Mouse (Mus musculus) midbrain, embryonic 16.5 days (tissue): ENCODE data around the gene Myadml2. TPM values are rescaled to one million over a fixed set of nuclear protein-coding genes. Genes with fewer than 3 reads are reported as not detected.
A peak's percentile ranks its signal among the peaks of the same experiment; 100 is the strongest.

ENCODE experiments used
- ATAC-seq: fragments of 200-750 bp; cut with Nextera tagmentation; 2 replicates; pipeline ENCODE4 v1.8.0; 2017; ENCODE audit warnings: moderate TSS enrichment
- H3K27ac ChIP-seq: fragments of 300-500 bp; sonication (generic); 2 replicates; pipeline ENCODE4 v1.5.1; 2014; ENCODE audit warnings: mild to moderate bottlenecking, low read length, mixed read lengths
- H3K27me3 ChIP-seq: fragments of 300-500 bp; sonication (generic); 2 replicates; pipeline ENCODE4 v1.6.1; 2014; ENCODE audit warnings: low read depth, low read length, mixed read lengths; ENCODE audit not compliant: control insufficient read depth, insufficient read depth
- H3K36me3 ChIP-seq: fragments of 300-500 bp; sonication (generic); 2 replicates; pipeline ENCODE4 v1.6.1; 2014; ENCODE audit warnings: mild to moderate bottlenecking, low read length, moderate library complexity, mixed read lengths; ENCODE audit not compliant: control insufficient read depth, insufficient read depth
- H3K4me1 ChIP-seq: fragments of 300-500 bp; sonication (generic); 2 replicates; pipeline ENCODE4 v1.6.1; 2014; ENCODE audit warnings: mild to moderate bottlenecking, low read length, mixed read lengths; ENCODE audit not compliant: control insufficient read depth, insufficient read depth
- H3K4me2 ChIP-seq: fragments of 300-500 bp; sonication (generic); 2 replicates; pipeline ENCODE4 v1.6.1; 2014; ENCODE audit warnings: mild to moderate bottlenecking, low read length, mixed read lengths
- H3K4me3 ChIP-seq: fragments of 300-500 bp; sonication (generic); 2 replicates; pipeline ENCODE4 v1.5.1; 2014; ENCODE audit warnings: low read depth, mild to moderate bottlenecking, low read length, moderate library complexity, mixed read lengths
- H3K9ac ChIP-seq: fragments of 300-500 bp; sonication (generic); 2 replicates; pipeline ENCODE4 v1.6.1; 2014; ENCODE audit warnings: low read depth, low read length, mixed read lengths
- H3K9me3 ChIP-seq: fragments of 300-500 bp; sonication (generic); replicated peaks from 2 replicates; pipeline ENCODE4 v1.6.1; 2014; ENCODE audit warnings: mild to moderate bottlenecking, low read length, mixed read lengths; ENCODE audit not compliant: control insufficient read depth, poor library complexity, severe bottlenecking
- WGBS: fragments of 180-500 bp; shearing (Covaris S2); extraction: QIAGEN DNeasy Blood & Tissue Kit; methylation state at CpG from one replicate; pipeline ENCODE4 v1.1.7; 2014; 5-methylcytosine and 5-hydroxymethylcytosine counted together
- microRNA-seq: library from miRNA; unstranded; fragments of <30 nt; microRNA quantifications from one replicate; pipeline ENCODE4, GENCODE M21; 2017
- polyA plus RNA-seq: library from polyadenylated mRNA; unstranded; fragments of >200 nt; fragmentation: Nextera tagmentation; extraction: Ambion mirVana; gene quantifications from 2 replicates; pipeline ENCODE4 v1.2.1, GENCODE M21; 2015

Gene Myadml2
- polyA plus RNA-seq, 1 experiment from 2014 or later = 1.1 TPM

DNA sequence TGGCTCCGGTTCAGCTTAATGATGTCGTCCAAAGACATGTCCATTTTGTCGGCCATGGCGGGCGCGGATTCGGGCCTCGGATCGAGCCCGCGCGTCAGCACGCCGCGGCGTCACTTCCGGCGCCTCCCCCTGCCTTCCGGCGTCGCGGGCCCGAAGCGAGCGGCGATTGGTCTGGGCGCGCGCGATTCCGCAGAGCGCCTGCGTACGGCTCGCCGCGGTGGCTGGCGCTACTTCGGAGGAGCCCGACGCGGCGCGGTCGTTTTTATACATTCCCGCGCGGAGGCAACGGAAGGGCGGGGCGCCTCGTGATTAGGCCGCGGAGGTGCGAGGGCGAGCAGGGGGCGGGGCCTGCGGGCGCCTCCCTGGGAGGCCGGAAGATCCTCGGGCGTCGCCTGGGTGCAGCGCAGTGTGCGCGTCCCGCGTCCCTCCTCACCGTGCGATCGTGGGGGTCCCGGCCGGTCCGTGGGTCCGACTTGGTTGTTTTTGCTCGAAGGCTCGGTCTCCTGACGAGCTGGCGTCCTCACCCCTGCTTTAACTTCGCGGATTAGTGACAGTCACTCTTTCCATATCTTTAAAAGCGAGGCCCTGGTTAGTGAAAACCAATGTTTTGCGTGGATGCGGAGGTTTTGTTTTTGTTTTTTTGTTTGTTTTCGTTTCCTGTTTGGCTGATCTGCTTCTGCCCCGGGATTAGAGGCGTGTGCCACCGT is 49.5 kb downstream of the Myadml2 start, which contains the start of the genes Alyref and Anapc11:
Gene Alyref, minus strand, starts transcription at position 83 of the 707 bp plus-strand sequence.
Gene Anapc11, plus strand, starts transcription at position 139 of the 707 bp plus-strand sequence.
- no peaks in the 10 kb centered on the region for H3K9me3 ChIP-seq
- peak within 1 kb of the TSS; percentile 92 for H3K4me2 ChIP-seq
- H3K36me3 ChIP-seq = peaks cover 29% of the 10 kb centered on the region
- H3K4me3 ChIP-seq = peak within 1 kb of the TSS; percentile 71
- peak within 1 kb of the TSS; percentile 88 for H3K27ac ChIP-seq
- H3K4me1 ChIP-seq = peaks cover 20% of the 10 kb centered on the region
- under 1% methylated on average over 88 of the region's 88 CpGs for WGBS
- peak within 1 kb of the TSS; percentile 97 for H3K9ac ChIP-seq
- H3K27me3 ChIP-seq = no peaks in the 10 kb centered on the region
- ATAC-seq = peak; percentile 97

DNA sequence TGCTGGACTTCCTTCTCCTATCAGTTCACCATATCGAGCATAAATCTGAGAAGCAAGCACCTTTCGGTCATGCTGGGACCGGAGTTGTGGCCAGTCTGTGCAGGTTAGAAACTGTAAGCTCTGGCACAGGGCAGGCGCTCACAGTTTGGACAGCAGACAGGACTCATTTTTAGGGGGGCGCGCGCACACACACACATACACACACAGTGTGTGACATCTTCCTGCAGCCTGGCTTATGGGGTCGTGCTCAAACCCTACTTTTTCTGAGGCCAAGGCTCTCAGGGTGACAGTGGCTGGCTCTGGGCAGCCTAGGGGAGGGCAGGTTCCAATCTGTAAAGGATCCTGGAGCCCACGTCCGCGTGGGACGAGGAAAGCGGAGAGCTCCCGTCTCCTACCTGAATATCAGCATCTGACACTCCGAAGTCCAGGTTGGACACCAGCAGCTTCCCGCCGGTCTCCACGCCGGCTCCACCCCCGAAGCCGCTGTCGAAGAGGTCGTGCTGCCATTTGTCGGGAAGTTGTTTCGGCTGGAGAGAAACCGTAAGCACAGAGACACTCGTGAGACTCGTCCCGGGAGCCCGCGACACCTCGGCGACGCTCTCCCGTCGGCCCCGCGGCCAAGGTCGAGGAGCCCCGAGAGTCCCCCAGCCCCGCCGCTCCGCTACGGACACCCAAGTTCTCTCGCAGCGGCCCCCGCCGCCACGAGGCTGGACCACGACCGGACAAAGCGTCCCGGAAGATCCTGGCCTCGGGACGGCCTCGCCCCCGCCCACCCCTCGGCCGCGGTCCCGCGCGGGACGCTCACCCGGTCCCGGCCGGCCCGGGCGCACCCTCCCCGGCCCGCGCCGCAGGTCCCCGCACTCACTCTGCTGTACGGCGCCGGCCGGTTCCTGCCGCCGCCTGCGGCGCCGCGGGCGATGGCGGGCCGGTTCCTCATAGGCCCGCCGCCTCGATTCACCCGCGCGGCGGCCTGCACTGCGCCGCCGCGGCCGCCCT is 50.4 kb downstream of the Myadml2 start:
- Histone ChIP-seq H3K4me3 (peak overlapping the region; percentile 71), H3K4me1 (peaks cover 20% of the 10 kb centered on the region)
- WGBS = 4% methylated on average over 91 of the region's 99 CpGs

More for the DNA sequence above, 50.4 kb downstream of the Myadml2 start:
- no peaks in the 10 kb centered on the region for H3K9me3 ChIP-seq
- peak overlapping the region; percentile 97 for H3K9ac ChIP-seq
- ATAC-seq = peak; percentile 69
- peaks cover 28% of the 10 kb centered on the region for H3K36me3 ChIP-seq
- peak overlapping the region; percentile 88 for H3K27ac ChIP-seq
- peak overlapping the region; percentile 92 for H3K4me2 ChIP-seq
- no peaks in the 10 kb centered on the region for H3K27me3 ChIP-seq

Small RNA genes lying within 50 kb of the gene (microRNA-seq; reads per million reads assigned to microRNA genes)
- gene Mir6936 = 1.6 reads per million

Other genes starting within 250 kb of the Myadml2 start
- gene Nploc4, start 210.4 kb downstream of the Myadml2 start, polyA plus RNA-seq = 28.7 and 30.4 TPM in 2 replicates
- not detected in 2 replicates for gene Tspan10, start 205.5 kb downstream of the Myadml2 start, polyA plus RNA-seq
- gene Pde6g, start 194.7 kb downstream of the Myadml2 start, polyA plus RNA-seq = 0.34 and 0.36 TPM in 2 replicates
- 10.9 and 11.7 TPM in 2 replicates for gene Oxld1, start 190.1 kb downstream of the Myadml2 start, polyA plus RNA-seq
- 25.4 and 28.2 TPM in 2 replicates for gene Ccdc137, start 190.0 kb downstream of the Myadml2 start, polyA plus RNA-seq
- 51.5 and 58.7 TPM in 2 replicates for gene Arl16, start 180.6 kb downstream of the Myadml2 start, polyA plus RNA-seq
- 118 and 130 TPM in 2 replicates for gene Mrpl12, start 163.5 kb downstream of the Myadml2 start, polyA plus RNA-seq
- 23.1 and 24.8 TPM in 2 replicates for gene Slc25a10, start 156.3 kb downstream of the Myadml2 start, polyA plus RNA-seq
- gene Gcgr, start 117.5 kb downstream of the Myadml2 start, polyA plus RNA-seq = 0.13 and 0.31 TPM in 2 replicates
- 232 and 233 TPM in 2 replicates for gene Mcrip1, start 98.4 kb downstream of the Myadml2 start, polyA plus RNA-seq
- not detected in 2 replicates for gene Ppp1r27, start 97.0 kb downstream of the Myadml2 start, polyA plus RNA-seq
- 233 and 257 TPM in 2 replicates for gene P4hb, start 74.9 kb downstream of the Myadml2 start, polyA plus RNA-seq
- 439 and 443 TPM in 2 replicates for gene Arhgdia, start 66.5 kb downstream of the Myadml2 start, polyA plus RNA-seq
- gene Alyref, start 49.8 kb downstream of the Myadml2 start, polyA plus RNA-seq = 194 and 223 TPM in 2 replicates
- gene Anapc11, start 49.7 kb downstream of the Myadml2 start, polyA plus RNA-seq = 189 and 196 TPM in 2 replicates
- gene Npb, start 39.7 kb downstream of the Myadml2 start, polyA plus RNA-seq = not detected in 2 replicates
- gene Pcyt2, start 30.2 kb downstream of the Myadml2 start, polyA plus RNA-seq = 218 and 239 TPM in 2 replicates
- 39.3 and 46.2 TPM in 2 replicates for gene Sirt7, start 22.9 kb downstream of the Myadml2 start, polyA plus RNA-seq
- 37.5 and 39.1 TPM in 2 replicates for gene Mafg, start 14.6 kb downstream of the Myadml2 start, polyA plus RNA-seq
- gene Pycr1, start 4.4 kb downstream of the Myadml2 start, polyA plus RNA-seq = 18.1 TPM in 2 replicates
- 1.1 and 1.9 TPM in 2 replicates for gene Notum, start 13.0 kb upstream of the Myadml2 start, polyA plus RNA-seq
- 144 and 145 TPM in 2 replicates for gene Aspscr1, start 24.8 kb upstream of the Myadml2 start, polyA plus RNA-seq
- 88.8 and 92.2 TPM in 2 replicates for gene Cenpx, start 65.6 kb upstream of the Myadml2 start, polyA plus RNA-seq
- gene Lrrc45, start 65.8 kb upstream of the Myadml2 start, polyA plus RNA-seq = 86.6 and 87.9 TPM in 2 replicates
- gene Rac3, start 73.3 kb upstream of the Myadml2 start, polyA plus RNA-seq = 624 and 719 TPM in 2 replicates
- gene Dcxr, start 79.1 kb upstream of the Myadml2 start, polyA plus RNA-seq = 5.8 and 7.0 TPM in 2 replicates
- 0.87 and 1.6 TPM in 2 replicates for gene Cbr2, start 84.0 kb upstream of the Myadml2 start, polyA plus RNA-seq
- gene Hmga1b, start 114.6 kb upstream of the Myadml2 start, polyA plus RNA-seq = 1.3 and 2.8 TPM in 2 replicates
- gene Rfng, start 136.0 kb upstream of the Myadml2 start, polyA plus RNA-seq = 133 and 145 TPM in 2 replicates
- 270 and 288 TPM in 2 replicates for gene Gps1, start 136.1 kb upstream of the Myadml2 start, polyA plus RNA-seq
- gene Dus1l, start 148.2 kb upstream of the Myadml2 start, polyA plus RNA-seq = 38.1 and 42.2 TPM in 2 replicates
- 102 and 108 TPM in 2 replicates for gene Fasn, start 176.4 kb upstream of the Myadml2 start, polyA plus RNA-seq